Mouse (Mus musculus) liver, embryonic 14.5 days (tissue): Measurements from ENCODE around the gene Akap13. TPM values are rescaled to one million over a fixed set of nuclear protein-coding genes. Genes with fewer than 3 reads are reported as not detected.

ENCODE experiments used
- ATAC-seq: fragments of 200-750 bp; cut with Nextera tagmentation; 2 replicates; pipeline ENCODE4 v1.8.0; 2017; ENCODE audit warnings: moderate number of reproducible peaks, mild to moderate bottlenecking, moderate library complexity; ENCODE audit not compliant: insufficient read depth
- DNase-seq, 3 experiments: peaks; one replicate each; pipeline ENCODE4 v3.0.0-alpha.2; 2012 to 2013; ENCODE audit warnings: low read depth in 3 of 3, low spot score in 3 of 3
- H3K27ac ChIP-seq: fragments of 300-500 bp; sonication (generic); 2 replicates; pipeline ENCODE4 v1.5.1; 2014; ENCODE audit warnings: moderate library complexity, mild to moderate bottlenecking, control low read depth, inconsistent platforms
- H3K27me3 ChIP-seq: fragments of 300-500 bp; sonication (generic); 2 replicates; pipeline ENCODE4 v1.6.1; 2014; ENCODE audit warnings: mild to moderate bottlenecking, low read length, moderate library complexity; ENCODE audit not compliant: control insufficient read depth, insufficient read depth
- H3K36me3 ChIP-seq: fragments of 300-500 bp; sonication (generic); replicated peaks from 2 replicates; pipeline ENCODE4 v1.6.1; 2014; ENCODE audit warnings: low read depth; ENCODE audit not compliant: control insufficient read depth, insufficient read depth
- H3K4me1 ChIP-seq, 2 experiments: fragments of 200-500 bp in 1 of 2; fragments of 300-500 bp in 1 of 2; sonication (generic) in 1 of 2; replicated peaks; 2 replicates each; pipeline ENCODE4 v1.6.1; 2012 to 2014; ENCODE audit warnings: antibody characterized with exemption in 1 of 2, inconsistent platforms in 1 of 2, low read length in 1 of 2; ENCODE audit not compliant: control insufficient read depth in 2 of 2, insufficient read depth in 2 of 2
- H3K4me2 ChIP-seq: fragments of 300-500 bp; sonication (generic); 2 replicates; pipeline ENCODE4 v1.6.1; 2014; ENCODE audit warnings: low read depth, mild to moderate bottlenecking, control low read depth, moderate library complexity
- H3K4me3 ChIP-seq, 2 experiments: fragments of 200-500 bp in 1 of 2; fragments of 300-500 bp in 1 of 2; sonication (generic) in 1 of 2; 2 replicates each; pipeline ENCODE4 v1.5.1; 2012 to 2014; ENCODE audit warnings: low read depth in 2 of 2, low read length in 2 of 2, mild to moderate bottlenecking in 2 of 2, control low read depth in 1 of 2, inconsistent platforms in 1 of 2, moderate library complexity in 1 of 2; ENCODE audit not compliant: insufficient read depth in 1 of 2
- H3K9ac ChIP-seq: fragments of 300-500 bp; sonication (generic); replicated peaks from 2 replicates; pipeline ENCODE4 v1.6.1; 2014; ENCODE audit warnings: mild to moderate bottlenecking, control low read depth, moderate library complexity
- H3K9me3 ChIP-seq: fragments of 300-500 bp; sonication (generic); 2 replicates; pipeline ENCODE4 v1.6.1; 2016; ENCODE audit warnings: low read length, mixed read lengths; ENCODE audit not compliant: control insufficient read depth
- CTCF ChIP-seq: IDR thresholded peaks from 2 replicates; pipeline ENCODE4 v1.5.1; 2016; ENCODE audit warnings: antibody characterized with exemption, low read depth, control low read depth
- EP300 ChIP-seq: IDR thresholded peaks from 2 replicates; pipeline ENCODE4 v1.6.1; 2016; ENCODE audit warnings: antibody characterized with exemption, low read depth
- WGBS: fragments of 180-500 bp; shearing (Covaris S2); extraction: QIAGEN DNeasy Blood & Tissue Kit; methylation state at CpG from one replicate; pipeline ENCODE4 v1.1.7; 2014; ENCODE audit not compliant: insufficient replicate concordance; 5-methylcytosine and 5-hydroxymethylcytosine counted together
- polyA plus RNA-seq, 2 experiments: library from polyadenylated mRNA; depleted of rRNA in 1 of 2; stranded (reverse) in 1 of 2; unstranded in 1 of 2; fragments of >200 nt; fragmentation: Nextera tagmentation in 1 of 2; extraction: Ambion mirVana in 1 of 2; gene quantifications; 2 replicates each; pipeline versions ENCODE4 v1.2.1 to v1.2.3; 2012 to 2014

Akap13 gene
- polyA plus RNA-seq, 2 experiments = 9.0 to 28.1 TPM

GRCm38 (mm10) chr7:75456152-75456888, 986 bp downstream of the Akap13 start:
- no peaks in the 10 kb centered on the region for H3K36me3 ChIP-seq
- peak overlapping the region; percentile 65; the same call in 1 of the 2 replicates for H3K9ac ChIP-seq
- H3K9me3 ChIP-seq = no peaks in the 10 kb centered on the region
- 9% methylated on average over 25 of the region's 25 CpGs for WGBS
- peaks cover 0 to 11% of the 10 kb centered on the region in 2 experiments for H3K4me1 ChIP-seq
- no peak for TF ChIP-seq EP300
- no peak for TF ChIP-seq CTCF
- H3K4me3 ChIP-seq = peak overlapping the region; percentile 71 to 73
- ATAC-seq (no peak), DNase-seq (no peak)
- no peak overlapping the region for H3K27ac ChIP-seq
- H3K27me3 ChIP-seq = no peaks in the 10 kb centered on the region; the same call in 1 of the 2 replicates
- peak overlapping the region; percentile 71 for H3K4me2 ChIP-seq

- no peak for DNase-seq
These were observed 5.0 kb downstream of the Akap13 start for GRCm38 (mm10) chr7:75460290-75460689.

DNA sequence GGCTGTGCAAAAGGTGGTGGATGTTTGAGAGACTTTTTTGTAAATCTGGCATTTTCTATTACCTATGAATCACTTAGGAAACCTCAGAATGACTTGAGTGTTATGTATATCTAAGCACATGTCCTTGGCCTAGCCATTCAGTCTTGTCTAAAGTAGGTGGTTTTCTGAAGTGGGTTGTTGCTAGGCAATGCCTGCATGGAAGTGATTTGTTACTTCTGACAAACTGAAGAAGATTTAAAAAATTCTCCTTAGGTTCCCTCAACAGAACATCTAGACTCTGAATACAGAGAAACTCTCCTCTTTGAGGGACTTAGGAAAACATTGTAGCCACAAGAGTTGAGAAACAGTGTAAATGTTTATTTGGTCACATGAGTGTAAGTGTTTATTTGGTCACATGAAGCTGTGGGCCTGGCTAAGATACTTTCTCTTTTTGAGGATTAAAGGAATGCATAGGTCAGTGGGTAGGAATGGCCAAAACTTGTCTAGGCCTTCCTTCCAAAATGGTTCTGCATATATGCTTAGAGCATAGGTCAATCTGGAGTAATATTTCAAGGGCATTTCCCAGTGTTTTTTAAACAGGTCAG, 8.3 kb downstream of the Akap13 start:
- DNase-seq = no peak
- no peak overlapping the region for H3K4me2 ChIP-seq
- no peak overlapping the region for H3K27ac ChIP-seq
- TF ChIP-seq CTCF (no peak), EP300 (no peak)
- peaks cover 0 to 4% of the 10 kb centered on the region in 2 experiments; a peak in 2 of 4 replicates for H3K4me1 ChIP-seq
- no peaks in the 10 kb centered on the region for H3K9me3 ChIP-seq
- H3K27me3 ChIP-seq = no peaks in the 10 kb centered on the region
- no peaks in the 10 kb centered on the region for H3K36me3 ChIP-seq
- H3K9ac ChIP-seq = no peak overlapping the region
- no peak overlapping the region for H3K4me3 ChIP-seq
- no peak for ATAC-seq

More at GRCm38 (mm10) chr7:75460290-75460689, 5.0 kb downstream of the Akap13 start:
- WGBS = 59% methylated on average over 1 of the region's 1 CpGs
- H3K36me3 ChIP-seq = no peaks in the 10 kb centered on the region
- H3K4me2 ChIP-seq = no peak overlapping the region
- H3K4me3 ChIP-seq = no peak overlapping the region
- no peak overlapping the region for H3K9ac ChIP-seq
- peaks cover 0 to 12% of the 10 kb centered on the region in 2 experiments; a peak in 3 of 4 replicates for H3K4me1 ChIP-seq
- no peak for ATAC-seq
- H3K9me3 ChIP-seq = no peaks in the 10 kb centered on the region
- no peaks in the 10 kb centered on the region; the same call in 1 of the 2 replicates for H3K27me3 ChIP-seq
- no peak for TF ChIP-seq EP300
- TF ChIP-seq CTCF = no peak
- H3K27ac ChIP-seq = no peak overlapping the region

GRCm38 (mm10) chr7:75467791-75468190, 12.5 kb downstream of the Akap13 start:
- no peak for DNase-seq
- H3K9me3 ChIP-seq = no peaks in the 10 kb centered on the region

GRCm38 (mm10) chr7:75470318-75470925, 15.1 kb downstream of the Akap13 start:
- no peak for ATAC-seq
- H3K27ac ChIP-seq = no peak overlapping the region

More at GRCm38 (mm10) chr7:75467791-75468190, 12.5 kb downstream of the Akap13 start:
- TF ChIP-seq EP300 (no peak), CTCF (no peak)
- Histone ChIP-seq H3K4me3 (no peak overlapping the region), H3K4me1 (peaks cover 0 to 4% of the 10 kb centered on the region in 2 experiments; a peak in 3 of 4 replicates), H3K27me3 (no peaks in the 10 kb centered on the region), H3K9ac (no peak overlapping the region), H3K36me3 (no peaks in the 10 kb centered on the region), H3K27ac (no peak overlapping the region), H3K4me2 (no peak overlapping the region)
- no peak for ATAC-seq
- WGBS = 62% methylated on average over 7 of the region's 7 CpGs

More at GRCm38 (mm10) chr7:75470318-75470925, 15.1 kb downstream of the Akap13 start:
- H3K9ac ChIP-seq = no peak overlapping the region
- no peak for DNase-seq
- no peak overlapping the region for H3K4me3 ChIP-seq
- WGBS = 62% methylated on average over 7 of the region's 7 CpGs
- peaks cover 0 to 7% of the 10 kb centered on the region in 2 experiments; a peak in 2 of 4 replicates for H3K4me1 ChIP-seq
- no peaks in the 10 kb centered on the region for H3K27me3 ChIP-seq
- H3K4me2 ChIP-seq = no peak overlapping the region
- H3K36me3 ChIP-seq = no peaks in the 10 kb centered on the region
- no peaks in the 10 kb centered on the region for H3K9me3 ChIP-seq
- TF ChIP-seq EP300 (no peak), CTCF (no peak)
